Comparison of ENCODE assay signal across 21 mouse cellular contexts in the genomic region with DNA sequence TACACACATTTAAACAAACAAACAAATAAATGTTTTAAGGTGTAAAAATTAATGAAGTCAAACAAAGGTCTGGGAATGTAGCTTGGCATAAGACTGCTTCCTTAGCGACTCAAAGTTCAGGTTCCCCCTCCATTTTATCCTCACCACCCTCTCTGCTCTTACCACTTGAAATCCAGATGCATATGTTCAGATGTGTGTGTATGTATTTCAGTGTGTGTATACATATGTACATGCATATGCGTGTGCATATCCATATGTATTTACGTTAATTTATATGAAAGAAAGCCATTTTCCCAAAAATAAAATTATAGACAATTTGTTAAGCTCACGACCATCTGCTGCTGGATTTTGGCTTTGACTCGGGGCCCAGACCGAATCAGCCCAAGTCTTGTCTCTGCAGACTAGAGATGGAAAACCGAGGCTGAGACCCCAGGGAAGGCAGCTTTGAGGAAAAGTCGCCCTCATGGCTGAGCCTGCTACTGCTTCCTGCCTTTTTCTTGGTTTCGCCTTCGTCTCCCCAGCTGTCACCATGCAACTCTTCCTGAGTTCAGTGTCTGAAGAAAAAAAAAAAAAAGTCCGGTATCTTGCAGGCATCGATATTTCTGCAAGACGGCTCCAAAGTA. TPM values are rescaled to one million over a fixed set of nuclear protein-coding genes. Genes with fewer than 3 reads are reported as not detected.
"Had no signal": no experiment of that assay in that cellular context is flagged by ENCODE, and none has a peak within 500 bp of the region (broad histone marks: within the 10 kb centered on the region; RNA-seq: fewer than 3 reads in every experiment).

No protein-coding gene starts in this region.

- H3K9me3 ChIP-seq: lung, embryonic 15.5 days; megakaryocyte, embryonic 14.5 days; midbrain, embryonic 13.5 days; midbrain, embryonic 15.5 days; neural tube, embryonic 12.5 days; stomach, embryonic 15.5 days had no signal

- H3K27me3 ChIP-seq: neural tube, embryonic 12.5 days; stomach, embryonic 15.5 days had no signal

- H3K9ac ChIP-seq: lung, embryonic 15.5 days; midbrain, embryonic 13.5 days; midbrain, embryonic 15.5 days; neural tube, embryonic 12.5 days; stomach, embryonic 15.5 days had no signal

- H3K4me1 ChIP-seq: lung, embryonic 15.5 days; midbrain, embryonic 15.5 days; neural tube, embryonic 12.5 days had no signal

- H3K36me3 ChIP-seq: lung, embryonic 15.5 days; midbrain, embryonic 13.5 days; midbrain, embryonic 15.5 days; neural tube, embryonic 12.5 days; stomach, embryonic 15.5 days had no signal

- ATAC-seq: lung, postnatal 0 days; midbrain, embryonic 13.5 days; midbrain, embryonic 15.5 days had no signal

- DNase-seq: lung, adult 2 months; lung, postnatal 14 days; lung, postnatal 36 days; right cerebral cortex, postnatal 14 days; thymus, postnatal 25 days; thymus, postnatal 4 days had no signal

- H3K27ac ChIP-seq: lung, embryonic 15.5 days; macrophage; midbrain, embryonic 13.5 days; midbrain, embryonic 15.5 days; neural tube, embryonic 12.5 days; stomach, embryonic 15.5 days; stomach, postnatal 0 days had no signal

- H3K4me2 ChIP-seq: lung, embryonic 15.5 days; midbrain, embryonic 11.5 days; midbrain, embryonic 13.5 days; midbrain, embryonic 15.5 days; neural tube, embryonic 12.5 days; stomach, embryonic 15.5 days had no signal

- H3K4me3 ChIP-seq: lung, embryonic 15.5 days; megakaryocyte, embryonic 14.5 days; midbrain, embryonic 13.5 days; midbrain, embryonic 15.5 days; neural tube, embryonic 12.5 days; stomach, embryonic 15.5 days had no signal

RNA-seq across cellular contexts. Expression of a gene that starts 15.4 kb away (rescaled TPM):
- total RNA-seq: megakaryocyte progenitor cell, adult 5-6 weeks; monocyte, adult 5-6 weeks; neutrophil, adult 5-6 weeks had no signal
- polyA plus RNA-seq: macrophage; spleen, adult 2 months had no signal

RNA-seq across cellular contexts. Expression of a gene that starts 32.6 kb away (rescaled TPM):
- total RNA-seq: megakaryocyte progenitor cell, adult 5-6 weeks; monocyte, adult 5-6 weeks; neutrophil, adult 5-6 weeks had no signal
- polyA plus RNA-seq: macrophage; urinary bladder, adult 2 months had no signal

RNA-seq across cellular contexts. Expression of a gene that starts 58.8 kb away (rescaled TPM):
- total RNA-seq: monocyte, adult 5-6 weeks had no signal
